Mouse (Mus musculus) ES-E14 (cell line): ENCODE data around the gene R3hdm2. TPM values are rescaled to one million over a fixed set of nuclear protein-coding genes. Genes with fewer than 3 reads are reported as not detected.
A peak's percentile ranks its signal among the peaks of the same experiment; 100 is the strongest.

Source experiments
- DNase-seq: peaks from one replicate; pipeline ENCODE4 v3.0.0-alpha.2; 2013; ENCODE audit warnings: low read depth, low spot score
- H3K27ac ChIP-seq: 2 replicates; pipeline ENCODE4 v1.5.1; 2012; ENCODE audit warnings: low read depth, mild to moderate bottlenecking, low read length, moderate library complexity, mixed read lengths; ENCODE audit not compliant: poor library complexity, insufficient read depth, severe bottlenecking
- H3K36me3 ChIP-seq: 2 replicates; pipeline ENCODE4 v1.6.1; 2012; ENCODE audit warnings: mild to moderate bottlenecking, low read length, moderate library complexity, mixed read lengths; ENCODE audit not compliant: control insufficient read depth, poor library complexity, insufficient read depth, severe bottlenecking
- H3K4me1 ChIP-seq, 2 experiments: fragments of 150-350 bp in 1 of 2; sonication (generic) in 1 of 2; 2 replicates each; pipeline ENCODE4 v1.6.1; 2012; ENCODE audit warnings: low read length in 2 of 2, mild to moderate bottlenecking in 1 of 2, mixed read lengths in 1 of 2; ENCODE audit not compliant: control insufficient read depth in 2 of 2, insufficient read depth in 2 of 2, poor library complexity in 1 of 2
- H3K4me3 ChIP-seq, 2 experiments: fragments of 150-350 bp in 1 of 2; sonication (generic) in 1 of 2; 2 replicates each; pipeline ENCODE4 v1.5.1; 2012; ENCODE audit warnings: low read length in 2 of 2, low read depth in 1 of 2, mild to moderate bottlenecking in 1 of 2, mixed read lengths in 1 of 2; ENCODE audit not compliant: insufficient read depth in 1 of 2, poor library complexity in 1 of 2, severe bottlenecking in 1 of 2
- H3K9ac ChIP-seq: 2 replicates; pipeline ENCODE4 v1.6.1; 2012; ENCODE audit warnings: low read depth, mild to moderate bottlenecking, low read length, mixed read lengths; ENCODE audit not compliant: poor library complexity, insufficient read depth, severe bottlenecking
- H3K9me3 ChIP-seq: fragments of 150-350 bp; sonication (generic); 2 replicates; pipeline ENCODE4 v1.6.1; 2012; ENCODE audit warnings: low read depth, mild to moderate bottlenecking, low read length; ENCODE audit not compliant: control insufficient read depth, insufficient read depth
- CHD2 ChIP-seq: IDR thresholded peaks from 2 replicates; pipeline ENCODE4 v1.6.1; 2014; ENCODE audit warnings: mild to moderate bottlenecking, low read depth, low read length, inconsistent platforms
- HCFC1 ChIP-seq: IDR thresholded peaks from 2 replicates; pipeline ENCODE4 v1.6.1; 2012; ENCODE audit warnings: low read length, inconsistent platforms, borderline replicate concordance; ENCODE audit not compliant: insufficient read depth
- MAFK ChIP-seq: IDR thresholded peaks from 2 replicates; pipeline ENCODE4 v1.6.1; 2014; ENCODE audit warnings: mild to moderate bottlenecking, low read depth, low read length, inconsistent platforms; ENCODE audit not compliant: insufficient read depth
- ZC3H11A ChIP-seq: IDR thresholded peaks from 2 replicates; pipeline ENCODE4 v1.6.1; 2012; ENCODE audit warnings: low read depth, mild to moderate bottlenecking, inconsistent platforms, low read length, borderline replicate concordance
- ZNF384 ChIP-seq: IDR thresholded peaks from 2 replicates; pipeline ENCODE4 v1.6.1; 2012; ENCODE audit warnings: low read depth, low read length, inconsistent platforms
- in situ Hi-C, 2 experiments: fragments of 600-800 bp; cut with MboI; formaldehyde crosslinking; loops; one replicate each; pipeline ENCODE4 v1.15.1; 2025; ENCODE audit warnings: low sequenced_read_pairs in 2 of 2, inconsistent platforms in 1 of 2; ENCODE audit not compliant: unreplicated experiment in 2 of 2
- total RNA-seq: library from RNA; depleted of rRNA; stranded (reverse); fragments of 300-350 nt; gene quantifications from 2 replicates; pipeline ENCODE4 v1.2.3, GENCODE M21; 2012

R3hdm2 gene
- total RNA-seq, 1 experiment = 25.5 TPM

DNA sequence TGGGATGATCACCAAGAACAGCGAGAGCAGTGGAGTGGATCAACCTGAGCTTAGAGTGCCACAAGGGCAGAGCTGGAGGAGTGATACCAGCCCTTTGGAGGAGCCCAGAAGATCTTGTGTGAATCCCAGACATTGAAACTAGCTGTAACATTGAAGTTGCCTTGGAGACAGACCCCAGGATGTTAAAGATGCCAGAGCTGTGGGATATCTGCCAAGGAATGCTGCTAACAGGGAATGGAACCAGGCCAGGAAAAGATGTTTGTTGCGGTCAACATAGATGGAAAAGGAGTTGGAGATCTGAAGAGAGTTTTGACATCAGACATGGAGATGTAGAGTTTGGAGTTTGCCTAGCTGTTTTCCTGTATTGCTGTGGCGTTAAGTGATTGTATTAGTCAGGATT lies 34.0 kb upstream of the R3hdm2 start:
- H3K36me3 ChIP-seq = no peaks in the 10 kb centered on the region
- no peak overlapping the region for H3K9ac ChIP-seq
- no peak overlapping the region for H3K27ac ChIP-seq
- TF ChIP-seq MAFK (no peak), HCFC1 (no peak), ZNF384 (no peak), CHD2 (no peak), ZC3H11A (no peak)
- no peaks in the 10 kb centered on the region for H3K9me3 ChIP-seq
- DNase-seq = no peak
- peaks cover under 1 to 8% of the 10 kb centered on the region in 2 experiments; a peak in 2 of 4 replicates for H3K4me1 ChIP-seq
- in situ Hi-C loops = no loop called here
- no peak overlapping the region for H3K4me3 ChIP-seq

DNA sequence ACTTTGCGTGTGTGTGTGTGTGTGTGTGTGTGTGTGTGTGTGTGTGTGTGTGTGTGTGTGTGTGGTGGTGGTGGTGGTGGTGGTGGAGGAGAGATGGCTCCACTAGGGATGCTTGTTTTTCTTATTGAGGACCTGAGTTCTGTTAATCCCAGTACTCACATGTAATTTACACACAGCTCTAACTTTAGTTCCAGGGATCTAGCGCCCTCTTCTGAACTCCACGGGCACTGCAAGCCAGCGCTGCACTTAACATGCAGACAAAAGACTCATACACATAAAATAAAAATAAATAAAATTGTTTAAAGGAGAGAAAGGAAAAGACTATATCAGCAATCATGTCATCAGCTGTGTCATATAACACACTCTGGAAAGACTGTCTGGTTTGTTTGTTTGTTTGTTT lies 31.2 kb upstream of the R3hdm2 start:
- no peak overlapping the region for H3K27ac ChIP-seq
- DNase-seq = no peak
- H3K4me3 ChIP-seq = no peak overlapping the region
- no peak for TF ChIP-seq ZC3H11A
- no peak for TF ChIP-seq MAFK
- TF ChIP-seq ZNF384 = no peak
- no peak for TF ChIP-seq CHD2
- no peak for TF ChIP-seq HCFC1
- no peaks in the 10 kb centered on the region for H3K9me3 ChIP-seq
- no peak overlapping the region for H3K9ac ChIP-seq
- no peaks in the 10 kb centered on the region for H3K36me3 ChIP-seq
- H3K4me1 ChIP-seq = peaks cover 3 to 12% of the 10 kb centered on the region in 2 experiments; a peak in 3 of 4 replicates
- in situ Hi-C loops = no loop called here

- peaks cover 3 to 12% of the 10 kb centered on the region in 2 experiments; a peak in 3 of 4 replicates for H3K4me1 ChIP-seq
- H3K4me3 ChIP-seq = no peak overlapping the region; a peak in 1 of 4 replicates
- no peak overlapping the region for H3K9ac ChIP-seq
- H3K27ac ChIP-seq = no peak overlapping the region
- DNase-seq = no peak
- no peak for TF ChIP-seq ZNF384
- TF ChIP-seq HCFC1 = no peak
- TF ChIP-seq ZC3H11A = no peak
- TF ChIP-seq CHD2 = no peak
- no peak for TF ChIP-seq MAFK
- no peaks in the 10 kb centered on the region for H3K36me3 ChIP-seq
- H3K9me3 ChIP-seq = no peaks in the 10 kb centered on the region
- in situ Hi-C loops = no loop called here
Observed at GRCm38 (mm10) chr10:127349810-127350209, 30.3 kb upstream of the R3hdm2 start.

DNA sequence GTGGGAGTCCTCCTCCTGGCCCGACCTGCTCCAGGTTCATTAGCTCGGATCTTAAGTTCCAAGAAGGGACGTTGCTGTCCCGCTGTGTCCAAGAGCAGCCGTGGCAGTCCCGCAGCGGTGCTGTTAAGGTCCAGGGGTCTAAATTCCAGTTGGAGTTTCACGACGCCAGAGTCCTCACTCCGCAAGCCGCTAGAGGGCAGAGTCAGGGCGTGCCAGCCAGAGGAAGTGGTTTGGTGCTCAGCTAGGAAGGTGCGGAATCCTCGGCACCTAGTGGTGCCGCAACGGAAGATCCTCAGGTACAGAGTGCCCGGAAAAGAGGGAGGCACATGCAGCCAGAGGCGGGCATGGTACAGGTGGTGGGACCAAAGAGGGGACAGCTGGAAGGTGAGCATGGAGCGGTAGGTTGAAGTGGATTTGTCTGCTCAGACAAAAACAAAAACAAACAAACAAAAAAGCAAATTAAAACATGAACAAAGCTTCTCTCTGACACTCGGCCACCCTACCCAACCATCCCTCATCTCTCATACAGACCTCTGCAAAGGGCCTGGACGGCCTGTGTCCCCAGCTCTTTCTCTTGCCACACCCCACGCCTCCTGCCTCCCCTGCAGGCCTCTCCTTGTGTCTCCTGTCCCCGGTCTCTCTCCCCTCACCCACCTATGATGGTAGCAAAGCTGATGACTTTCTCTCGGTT lies 29.4 kb upstream of the R3hdm2 start:
- Histone ChIP-seq H3K9ac (peak overlapping the region; percentile 40), H3K27ac (no peak overlapping the region), H3K4me3 (peak overlapping the region; percentile 39 to 55), H3K9me3 (no peaks in the 10 kb centered on the region), H3K4me1 (peaks cover 3 to 12% of the 10 kb centered on the region in 2 experiments; a peak in 3 of 4 replicates), H3K36me3 (no peaks in the 10 kb centered on the region)
- DNase-seq = no peak
- in situ Hi-C loops = no loop called here
- TF ChIP-seq MAFK (no peak), HCFC1 (no peak), CHD2 (no peak), ZNF384 (no peak), ZC3H11A (no peak)

DNA sequence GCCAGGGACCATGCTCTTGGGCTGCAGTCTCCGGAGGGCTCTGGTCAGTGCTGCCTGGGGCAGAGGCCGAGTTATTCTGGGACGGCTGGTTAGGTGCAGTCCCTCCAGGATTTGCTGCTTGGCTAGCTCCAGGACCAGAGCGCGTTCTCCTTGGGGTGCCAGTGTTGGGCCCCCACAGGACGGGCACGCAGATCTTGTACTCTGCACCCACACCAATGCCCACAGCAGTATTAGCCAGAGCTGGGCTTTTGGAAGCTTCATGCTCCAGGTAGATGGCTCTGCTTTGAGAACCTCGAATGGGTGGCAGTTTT lies 28.9 kb upstream of the R3hdm2 start:
- H3K27ac ChIP-seq = no peak overlapping the region
- H3K9ac ChIP-seq = peak overlapping the region; percentile 21
- DNase-seq = no peak
- H3K36me3 ChIP-seq = no peaks in the 10 kb centered on the region
- H3K9me3 ChIP-seq = no peaks in the 10 kb centered on the region
- H3K4me1 ChIP-seq = peaks cover 3 to 12% of the 10 kb centered on the region in 2 experiments; a peak in 3 of 4 replicates
- peak overlapping the region; percentile 38 to 55 for H3K4me3 ChIP-seq
- in situ Hi-C loops = no loop called here
- TF ChIP-seq ZC3H11A = no peak
- no peak for TF ChIP-seq MAFK
- no peak for TF ChIP-seq HCFC1
- TF ChIP-seq CHD2 = no peak
- no peak for TF ChIP-seq ZNF384
